Mouse (Mus musculus): ENCODE data around the gene Vdac2.

The Vdac2 gene

DNA sequence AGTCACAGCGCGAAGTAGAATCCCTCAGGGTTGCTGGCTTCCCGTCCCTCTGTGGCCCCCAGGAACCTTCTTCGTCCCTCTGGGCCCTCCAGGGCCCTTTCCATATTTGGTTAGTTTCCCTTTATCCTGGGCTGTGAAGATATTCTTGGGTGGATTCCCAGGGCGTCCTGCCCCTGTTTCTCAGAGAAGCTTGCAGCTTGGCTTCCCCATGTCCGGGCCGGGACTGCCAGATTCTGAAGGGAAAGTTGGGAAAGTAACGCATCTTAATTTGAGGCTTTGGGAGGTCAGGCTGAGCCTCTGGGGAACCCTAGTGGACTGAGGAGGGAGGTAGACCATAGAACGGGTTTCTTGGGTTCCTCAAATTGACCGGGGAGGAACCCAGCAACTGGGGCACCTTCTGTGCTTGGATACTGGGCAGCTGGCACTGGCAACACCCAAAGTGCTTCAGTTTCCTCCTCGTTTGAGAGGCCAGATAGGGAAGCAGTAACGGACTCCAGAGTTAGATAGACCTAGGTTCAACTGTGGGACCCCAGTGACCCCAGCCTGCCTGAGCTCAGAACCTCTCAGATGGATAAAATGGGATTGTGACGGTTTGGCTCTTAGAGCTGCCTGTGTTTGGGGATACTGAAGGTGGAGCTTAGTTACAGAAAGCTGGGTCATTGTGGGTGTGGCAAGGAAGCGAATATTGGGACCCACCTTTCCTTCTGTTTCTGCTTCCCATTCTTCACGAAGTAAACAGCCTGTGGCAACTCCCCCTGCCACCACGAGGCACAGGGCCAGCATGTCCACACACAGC is 27.2 kb downstream of the Vdac2 start:
- Histone ChIP-seq H3K9me3 (ENCODE audit: low read length) (no peaks in the 10 kb centered on the region), H3K36me3 (ENCODE audit: insufficient read depth, low read length) (no peaks in the 10 kb centered on the region), H3K4me1 (replicated peaks; ENCODE audit: low read depth, low read length) (peaks cover 64% of the 10 kb centered on the region), H3K27me3 (ENCODE audit: insufficient read depth, low read length) (peaks cover 13% of the 10 kb centered on the region), H3K4me3 (replicated peaks; ENCODE audit: low read length) (no peak overlapping the region)
- TF ChIP-seq NANOG (IDR thresholded peaks at IDR 0.05; ENCODE audit: borderline replicate concordance, low read length), result no peak
- TF ChIP-seq POU5F1 (IDR thresholded peaks at IDR 0.05; ENCODE audit: borderline replicate concordance, low read length), result no peak
- TF ChIP-seq CTCF (conservative IDR thresholded peaks at IDR 0.05; ENCODE audit: low read length), result no peak

DNA sequence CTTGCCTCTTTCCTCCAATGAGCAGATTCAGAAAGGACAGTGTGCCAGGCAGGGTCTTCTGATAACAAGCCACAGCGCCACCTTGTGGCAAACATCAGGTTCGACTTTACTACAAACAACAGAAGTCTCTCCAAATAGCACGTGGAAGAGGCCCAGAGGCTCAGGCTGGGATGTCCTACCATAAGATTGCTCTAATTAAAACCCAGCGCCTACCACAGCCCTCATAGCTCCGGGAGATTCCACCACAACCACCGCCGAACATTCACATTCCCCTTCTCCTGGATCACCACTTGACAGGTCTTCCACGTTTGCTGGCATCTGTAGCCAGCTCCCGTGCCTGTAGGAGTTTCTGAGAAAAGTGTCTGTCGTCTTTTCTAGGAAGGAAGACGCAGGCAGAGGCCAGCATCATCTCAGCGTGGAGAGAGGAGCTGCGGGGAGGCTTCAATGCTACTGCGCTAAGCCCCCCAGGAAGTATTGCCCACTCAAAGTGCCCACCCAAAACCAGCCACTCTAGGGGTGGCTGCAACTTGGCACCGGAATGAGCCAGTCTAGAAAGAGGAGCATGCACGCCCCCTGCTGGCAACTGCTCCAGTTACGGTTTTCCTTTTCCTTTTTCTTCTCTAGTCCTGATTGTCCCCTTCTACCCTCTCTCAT is 28.5 kb downstream of the Vdac2 start:
- Histone ChIP-seq H3K9me3 (ENCODE audit: low read length) (no peaks in the 10 kb centered on the region), H3K4me1 (replicated peaks; ENCODE audit: low read depth, low read length) (peaks cover 69% of the 10 kb centered on the region), H3K4me3 (replicated peaks; ENCODE audit: low read length) (peak overlapping the region; percentile 35; the same call in 1 of the 2 replicates), H3K27me3 (ENCODE audit: insufficient read depth, low read length) (peaks cover 18% of the 10 kb centered on the region), H3K36me3 (ENCODE audit: insufficient read depth, low read length) (no peaks in the 10 kb centered on the region)
- TF ChIP-seq CTCF (conservative IDR thresholded peaks at IDR 0.05; ENCODE audit: low read length) (peak; percentile 40), POU5F1 (IDR thresholded peaks at IDR 0.05; ENCODE audit: borderline replicate concordance, low read length) (no peak)

DNA sequence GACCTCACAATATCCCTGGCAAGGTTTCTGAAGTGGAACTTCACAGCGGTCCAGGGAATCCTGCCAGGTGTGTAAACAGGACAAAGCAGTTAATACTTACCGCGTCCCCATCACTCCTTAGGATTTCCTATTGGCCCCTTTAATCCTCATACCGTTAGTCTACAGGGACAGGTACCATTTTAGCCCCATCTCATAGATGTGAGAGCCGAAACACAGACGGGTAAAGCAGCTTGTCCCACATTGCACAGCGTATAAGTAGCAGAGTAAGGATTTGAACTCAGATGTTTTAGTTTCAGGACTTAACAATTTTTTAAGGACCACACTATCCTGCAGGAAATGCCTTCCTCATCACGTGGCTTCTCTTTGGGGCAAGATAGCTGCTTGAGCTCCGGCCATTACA is 29.2 kb downstream of the Vdac2 start:
- Histone ChIP-seq H3K27me3 (ENCODE audit: insufficient read depth, low read length) (peaks cover 18% of the 10 kb centered on the region), H3K4me3 (replicated peaks; ENCODE audit: low read length) (no peak overlapping the region), H3K9me3 (ENCODE audit: low read length) (no peaks in the 10 kb centered on the region), H3K36me3 (ENCODE audit: insufficient read depth, low read length) (no peaks in the 10 kb centered on the region), H3K4me1 (replicated peaks; ENCODE audit: low read depth, low read length) (peaks cover 65% of the 10 kb centered on the region)
- no peak for TF ChIP-seq POU5F1 (IDR thresholded peaks at IDR 0.05; ENCODE audit: borderline replicate concordance, low read length)
- TF ChIP-seq NANOG (IDR thresholded peaks at IDR 0.05; ENCODE audit: borderline replicate concordance, low read length), result no peak
- TF ChIP-seq CTCF (conservative IDR thresholded peaks at IDR 0.05; ENCODE audit: low read length), result no peak

DNA sequence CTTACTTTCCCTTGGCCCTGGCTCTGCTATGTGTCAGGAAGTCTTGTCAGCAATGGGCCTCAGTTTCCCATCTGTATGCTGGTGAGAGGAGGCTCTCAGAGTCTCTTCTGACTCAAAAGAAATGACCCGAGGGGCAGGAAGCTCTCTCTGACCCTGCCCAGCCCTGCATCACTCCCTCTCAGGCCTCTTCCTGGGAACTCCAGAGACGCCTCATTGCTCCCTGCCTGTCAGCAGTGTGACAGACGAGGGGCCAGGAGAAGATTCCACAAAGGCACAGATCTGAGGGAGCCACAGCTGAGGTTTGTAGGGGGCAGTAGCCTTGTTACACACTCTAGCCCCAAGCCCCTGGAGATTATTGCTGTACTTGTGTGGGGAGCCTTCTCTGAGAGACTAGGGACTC is 30.9 kb downstream of the Vdac2 start:
- no peak for TF ChIP-seq CTCF (conservative IDR thresholded peaks at IDR 0.05; ENCODE audit: low read length)
- TF ChIP-seq NANOG (IDR thresholded peaks at IDR 0.05; ENCODE audit: borderline replicate concordance, low read length), result no peak
- TF ChIP-seq POU5F1 (IDR thresholded peaks at IDR 0.05; ENCODE audit: borderline replicate concordance, low read length), result no peak

DNA sequence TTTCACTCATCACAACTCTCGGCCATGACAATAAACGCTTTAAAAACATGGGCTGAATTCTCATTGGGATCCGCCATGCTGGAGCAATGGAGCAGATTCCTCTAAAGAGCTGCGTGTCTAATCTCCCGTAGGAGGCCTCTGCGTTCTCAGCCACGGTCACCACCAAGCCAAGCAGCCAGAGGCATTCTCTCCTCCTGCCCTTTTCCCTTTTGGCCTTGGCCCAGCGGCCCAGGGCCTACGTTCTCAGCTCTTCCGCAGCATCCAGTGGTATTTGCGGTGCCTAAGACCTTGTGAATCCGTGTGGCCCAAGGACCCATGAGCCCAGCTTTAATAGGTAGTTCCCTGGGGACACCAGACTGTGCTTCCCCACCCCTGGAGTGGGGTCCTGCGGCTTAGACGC is 31.8 kb downstream of the Vdac2 start:
- H3K4me3 ChIP-seq (replicated peaks; ENCODE audit: low read length), result 0 out of 2 replicates have a peak overlapping the region, but pooled peaks have one; percentile 10
- H3K27me3 ChIP-seq (ENCODE audit: insufficient read depth, low read length), result 0 out of 2 replicates have a peak, but pooled peaks cover 11% of the 10 kb centered on the region
- no peaks in the 10 kb centered on the region for H3K36me3 ChIP-seq (ENCODE audit: insufficient read depth, low read length)
- TF ChIP-seq CTCF (conservative IDR thresholded peaks at IDR 0.05; ENCODE audit: low read length) (no peak), NANOG (IDR thresholded peaks at IDR 0.05; ENCODE audit: borderline replicate concordance, low read length) (no peak), POU5F1 (IDR thresholded peaks at IDR 0.05; ENCODE audit: borderline replicate concordance, low read length) (no peak)
- H3K9me3 ChIP-seq (ENCODE audit: low read length), result no peaks in the 10 kb centered on the region
- H3K4me1 ChIP-seq (replicated peaks; ENCODE audit: low read depth, low read length), result peaks cover 39% of the 10 kb centered on the region

More for the DNA sequence above, 30.9 kb downstream of the Vdac2 start:
- Histone ChIP-seq H3K36me3 (ENCODE audit: insufficient read depth, low read length) (no peaks in the 10 kb centered on the region), H3K4me1 (replicated peaks; ENCODE audit: low read depth, low read length) (peaks cover 48% of the 10 kb centered on the region), H3K9me3 (ENCODE audit: low read length) (no peaks in the 10 kb centered on the region), H3K4me3 (replicated peaks; ENCODE audit: low read length) (no peak overlapping the region), H3K27me3 (ENCODE audit: insufficient read depth, low read length) (peaks cover 18% of the 10 kb centered on the region)

DNA sequence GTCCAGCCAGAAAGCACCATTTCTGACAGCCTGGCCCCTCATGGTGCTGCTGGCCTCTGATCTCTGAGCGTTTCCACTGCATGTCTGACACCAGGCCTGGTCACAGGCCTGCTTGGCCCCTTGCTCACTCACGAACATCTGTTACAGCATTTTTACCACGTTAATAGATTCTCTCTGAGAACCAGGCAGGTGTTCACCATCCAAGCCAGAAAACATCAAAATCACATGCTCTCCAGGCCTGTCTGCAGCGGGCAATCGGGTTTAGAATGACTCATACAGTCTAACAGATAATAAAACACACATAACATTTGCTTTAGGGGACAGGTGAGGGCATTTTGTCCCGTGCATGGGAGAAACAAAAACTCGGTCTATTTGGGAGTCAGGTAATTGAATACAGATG is 41.3 kb downstream of the Vdac2 start:
- no peak for TF ChIP-seq POU5F1 (IDR thresholded peaks at IDR 0.05; ENCODE audit: borderline replicate concordance, low read length)
- TF ChIP-seq CTCF (conservative IDR thresholded peaks at IDR 0.05; ENCODE audit: low read length), result no peak
- no peak for TF ChIP-seq NANOG (IDR thresholded peaks at IDR 0.05; ENCODE audit: borderline replicate concordance, low read length)
- H3K9me3 ChIP-seq (ENCODE audit: low read length), result no peaks in the 10 kb centered on the region
- no peaks in the 10 kb centered on the region for H3K36me3 ChIP-seq (ENCODE audit: insufficient read depth, low read length)

DNA sequence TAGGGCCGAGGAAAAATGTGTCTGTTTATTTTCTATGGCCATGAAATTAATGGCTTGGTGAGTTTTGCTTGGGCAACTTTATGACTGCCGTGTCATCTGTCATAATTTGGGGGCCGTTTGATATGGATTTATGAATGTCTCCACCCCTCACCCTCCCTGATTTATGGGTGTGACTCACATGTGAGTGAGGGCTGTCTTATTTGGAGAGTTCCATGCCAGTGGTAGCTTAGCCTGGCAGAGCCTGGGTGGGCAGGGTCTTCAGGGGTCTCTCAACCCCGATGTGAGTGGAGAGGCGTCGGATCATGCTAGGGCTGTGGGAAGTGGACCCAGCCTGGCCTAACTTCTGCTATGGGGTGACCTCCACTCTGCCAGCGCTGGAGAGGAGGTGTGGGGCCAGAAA is 41.8 kb downstream of the Vdac2 start:
- no peak overlapping the region for H3K4me3 ChIP-seq (replicated peaks; ENCODE audit: low read length)
- peaks cover 3% of the 10 kb centered on the region; the same call in 1 of the 2 replicates for H3K27me3 ChIP-seq (ENCODE audit: insufficient read depth, low read length)
- no peaks in the 10 kb centered on the region for H3K36me3 ChIP-seq (ENCODE audit: insufficient read depth, low read length)
- H3K4me1 ChIP-seq (replicated peaks; ENCODE audit: low read depth, low read length), result peaks cover 5% of the 10 kb centered on the region
- TF ChIP-seq POU5F1 (IDR thresholded peaks at IDR 0.05; ENCODE audit: borderline replicate concordance, low read length) (no peak), CTCF (conservative IDR thresholded peaks at IDR 0.05; ENCODE audit: low read length) (no peak), NANOG (IDR thresholded peaks at IDR 0.05; ENCODE audit: borderline replicate concordance, low read length) (no peak)
- no peaks in the 10 kb centered on the region for H3K9me3 ChIP-seq (ENCODE audit: low read length)

More for the DNA sequence above, 41.3 kb downstream of the Vdac2 start:
- H3K4me3 ChIP-seq (replicated peaks; ENCODE audit: low read length), result no peak overlapping the region
- peaks cover 5% of the 10 kb centered on the region for H3K4me1 ChIP-seq (replicated peaks; ENCODE audit: low read depth, low read length)
- peaks cover 3% of the 10 kb centered on the region; the same call in 1 of the 2 replicates for H3K27me3 ChIP-seq (ENCODE audit: insufficient read depth, low read length)

DNA sequence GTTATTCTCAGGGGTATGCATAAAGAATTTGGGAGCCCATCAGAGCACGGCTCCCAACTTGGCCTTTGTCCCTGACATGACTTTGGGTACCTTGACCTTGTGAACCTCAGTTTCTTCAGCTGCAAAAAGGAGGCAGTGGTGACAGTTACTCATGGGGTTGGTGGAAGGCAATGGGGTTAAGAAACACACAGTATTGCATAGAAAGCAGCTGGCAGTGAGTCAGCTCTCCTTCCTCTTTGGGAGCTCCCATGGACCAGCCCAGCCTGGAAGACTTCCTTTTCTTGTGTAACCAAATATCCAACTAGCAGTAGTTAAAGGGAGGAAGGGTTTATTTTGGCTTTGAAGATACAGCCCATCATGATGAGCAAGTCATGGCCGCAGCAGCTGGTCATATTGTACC is 65.4 kb downstream of the Vdac2 start:
- Histone ChIP-seq H3K4me1 (replicated peaks; ENCODE audit: low read depth, low read length) (no peaks in the 10 kb centered on the region), H3K4me3 (replicated peaks; ENCODE audit: low read length) (no peak overlapping the region), H3K9me3 (ENCODE audit: low read length) (peaks cover 7% of the 10 kb centered on the region; the same call in 1 of the 2 replicates), H3K36me3 (ENCODE audit: insufficient read depth, low read length) (no peaks in the 10 kb centered on the region), H3K27me3 (ENCODE audit: insufficient read depth, low read length) (no peaks in the 10 kb centered on the region)
- TF ChIP-seq POU5F1 (IDR thresholded peaks at IDR 0.05; ENCODE audit: borderline replicate concordance, low read length), result no peak
- no peak for TF ChIP-seq NANOG (IDR thresholded peaks at IDR 0.05; ENCODE audit: borderline replicate concordance, low read length)
- TF ChIP-seq CTCF (conservative IDR thresholded peaks at IDR 0.05; ENCODE audit: low read length), result no peak
